Mouse (Mus musculus) ES-E14 (cell line): Measurements from ENCODE around the gene Cabp4.
A peak's percentile ranks its signal among the peaks of the same experiment; 100 is the strongest.

Experiments
- HCFC1 ChIP-seq: IDR thresholded peaks from 2 replicates; pipeline ENCODE4 v1.6.1; 2012; ENCODE audit warnings: low read length, inconsistent platforms, borderline replicate concordance; ENCODE audit not compliant: insufficient read depth
- MAFK ChIP-seq: IDR thresholded peaks from 2 replicates; pipeline ENCODE4 v1.6.1; 2014; ENCODE audit warnings: mild to moderate bottlenecking, low read depth, low read length, inconsistent platforms; ENCODE audit not compliant: insufficient read depth

- peak; percentile 86 for TF ChIP-seq HCFC1
- peak; percentile 83 for TF ChIP-seq MAFK
Observed at GRCm38 (mm10) chr19:4121097-4121805, 22.6 kb downstream of the Cabp4 start.
